Mouse (Mus musculus): ENCODE measurements around the gene Olfr403.
A peak's percentile ranks its signal among the peaks of the same experiment; 100 is the strongest.
"Not testable (repeated sequence)": the region's sequence is repeated elsewhere in the genome, so short reads cannot be mapped to it uniquely, and the experiment has no call there.

The Olfr403 gene

DNA sequence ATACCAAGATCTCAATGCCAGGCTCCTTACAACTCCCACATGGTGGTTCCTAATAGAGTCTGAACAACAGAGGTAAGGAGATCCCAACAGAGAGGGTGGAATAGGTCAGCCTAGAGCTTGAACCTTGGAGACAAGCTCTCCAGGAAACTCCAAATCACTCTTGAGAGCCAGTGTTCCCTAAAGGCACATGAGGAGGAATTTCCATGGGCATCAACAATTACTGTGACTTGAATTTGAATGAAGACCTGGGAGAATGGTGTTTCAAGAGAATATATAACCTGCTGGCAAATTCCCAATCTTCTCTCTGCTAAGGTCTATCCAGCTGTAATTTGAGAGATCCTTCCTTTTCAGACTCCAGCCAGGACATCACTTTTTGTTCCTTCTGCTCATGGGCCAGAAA is at the start of gene Olfr403:
Gene Olfr403, plus strand, starts transcription at position 301 of the 400 bp plus-strand sequence.
- DNase-seq = no peak

DNA sequence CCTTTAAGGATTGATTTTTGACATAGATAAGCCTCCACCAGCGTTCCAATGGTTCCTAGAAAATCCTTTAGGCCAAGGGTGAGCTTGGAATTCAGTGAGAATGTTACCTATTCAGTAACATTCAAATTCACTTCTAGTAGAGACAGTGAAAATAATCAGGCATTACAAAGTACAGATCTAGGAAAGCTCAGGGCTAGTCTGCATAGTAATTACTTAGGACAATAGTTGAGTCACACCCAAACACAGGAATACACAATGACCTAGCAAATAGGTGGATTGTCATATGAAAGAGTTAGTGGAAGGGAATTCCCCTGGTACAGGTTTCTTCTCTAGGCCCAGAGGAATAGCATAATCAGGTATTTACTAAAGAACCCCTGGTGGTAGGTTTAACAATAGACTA is 46.0 kb upstream of the Olfr403 start:
- DNase-seq = not testable (repeated sequence)

DNA sequence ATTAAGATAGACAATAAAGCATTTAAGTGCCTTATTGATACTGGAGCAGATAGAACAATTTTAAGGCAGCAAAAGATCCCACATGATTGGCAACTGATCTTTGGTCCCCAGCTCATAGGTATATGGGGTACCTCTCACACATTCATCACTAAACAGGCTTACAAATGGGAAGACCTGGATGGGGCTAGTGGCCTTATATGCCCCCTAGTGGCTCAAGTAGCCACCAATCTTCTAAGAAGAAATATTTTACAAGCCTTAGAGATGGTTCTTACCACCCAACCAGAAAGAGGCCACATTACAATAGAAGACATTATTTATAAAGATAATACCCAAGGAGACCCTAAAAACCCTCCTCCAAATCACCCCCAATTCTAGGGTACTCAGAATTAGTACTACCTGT is 40.2 kb upstream of the Olfr403 start:
- DNase-seq = no peak

DNA sequence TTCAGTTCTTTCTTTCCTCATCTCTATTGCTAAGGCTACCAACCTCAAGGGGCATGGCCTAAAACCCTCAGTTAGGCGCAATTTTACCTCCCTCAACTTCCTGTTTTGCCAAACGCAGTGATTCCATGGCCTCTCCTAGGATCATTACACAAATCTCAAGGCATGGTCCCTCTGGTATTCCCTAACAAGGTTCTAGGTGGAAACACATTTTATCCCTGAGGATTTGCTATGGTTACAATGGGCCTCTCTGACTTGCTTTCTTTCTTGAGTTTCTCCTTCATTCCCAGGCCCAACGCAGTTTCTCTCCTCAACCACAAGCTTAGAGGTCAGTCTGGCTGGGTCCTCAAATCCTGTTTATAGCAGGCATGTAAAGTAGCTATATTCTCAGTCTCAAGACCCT is 32.8 kb upstream of the Olfr403 start, which contains the start of gene Olfr402:
Gene Olfr402, plus strand, starts transcription at position 301 of the 400 bp plus-strand sequence.
- DNase-seq = no peak

DNA sequence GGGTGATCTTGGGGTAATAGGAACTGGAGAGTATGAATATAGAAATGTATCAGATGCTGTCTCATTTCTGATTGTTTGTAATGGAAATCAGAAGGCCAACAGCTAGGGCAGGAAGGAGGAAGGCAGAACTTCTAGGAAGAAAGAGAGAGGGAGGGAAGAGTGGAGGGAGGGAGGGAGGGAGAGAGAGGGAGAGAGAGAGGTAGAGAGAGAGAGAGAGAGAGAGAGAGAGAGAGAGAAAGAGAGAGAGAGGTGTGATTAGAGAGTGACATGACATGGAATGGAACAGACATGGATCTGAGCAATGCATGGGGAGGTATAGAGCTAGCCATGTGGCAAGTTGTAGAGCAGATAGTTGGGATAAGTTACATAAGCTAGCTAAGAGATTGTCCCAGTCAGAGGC is 17.3 kb upstream of the Olfr403 start:
- no peak for DNase-seq

DNA sequence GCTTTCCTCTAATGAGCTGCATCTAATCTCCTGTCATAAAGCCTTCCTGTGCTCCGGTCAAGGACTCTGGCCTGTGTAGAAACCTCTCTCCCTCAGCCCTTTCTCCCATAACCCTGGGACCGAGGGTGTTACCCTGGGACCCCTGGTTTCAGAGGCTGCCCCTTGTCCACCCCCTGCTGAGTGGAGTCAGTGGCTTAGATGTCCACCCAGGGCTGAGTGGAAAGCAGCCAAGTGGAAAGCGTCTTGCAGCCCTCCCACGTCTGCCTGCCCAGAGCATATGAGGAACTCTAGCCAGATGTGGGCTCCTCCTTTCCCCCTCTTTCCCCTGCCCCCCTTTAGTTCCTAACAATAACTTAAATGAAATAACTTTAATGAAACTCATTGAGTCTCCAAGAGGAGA is 2.9 kb upstream of the Olfr403 start:
- DNase-seq = peak; percentile 39 to 63

DNA sequence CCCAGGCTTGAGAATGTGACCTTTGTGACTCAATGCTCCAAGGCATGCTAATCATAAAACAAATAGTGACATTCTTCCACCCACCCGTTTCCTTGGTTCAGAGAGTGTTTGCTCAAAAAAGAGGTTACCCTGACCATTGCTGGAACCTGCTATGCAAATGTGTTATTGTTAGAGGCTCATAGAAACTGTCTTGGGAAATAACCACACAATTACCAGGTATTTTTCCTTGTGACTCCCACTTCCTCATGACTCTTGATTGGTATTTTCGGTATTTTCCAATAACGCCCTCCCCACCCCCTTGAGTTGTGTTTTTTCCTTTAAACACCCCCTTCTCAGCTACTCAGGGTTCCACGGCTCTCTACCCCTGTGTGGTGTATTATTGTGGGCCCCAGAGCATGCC is 2.3 kb upstream of the Olfr403 start:
- DNase-seq = no peak

DNA sequence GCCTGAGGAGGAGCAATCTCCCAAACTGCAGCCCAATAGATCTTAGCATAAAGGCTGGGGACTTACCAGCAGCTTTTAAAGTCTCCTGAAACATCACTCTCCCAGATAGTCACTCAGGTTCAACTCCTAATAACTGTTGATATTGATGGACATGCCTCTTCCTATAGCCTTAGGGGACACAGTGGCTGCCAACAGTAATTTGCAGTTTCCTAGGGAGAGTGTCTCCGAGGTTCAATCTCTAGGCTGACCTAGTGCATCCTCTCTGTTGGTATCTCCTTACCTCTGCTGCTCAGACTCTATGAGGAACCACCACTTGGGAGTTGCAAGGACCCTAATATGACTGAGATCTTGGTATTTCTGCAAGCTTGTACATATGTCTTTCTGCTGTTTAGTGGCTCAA is 25.2 kb downstream of the Olfr403 start, which contains the start of gene Olfr43:
Gene Olfr43, minus strand, starts transcription at position 101 of the 400 bp plus-strand sequence.
- no peak for DNase-seq

DNA sequence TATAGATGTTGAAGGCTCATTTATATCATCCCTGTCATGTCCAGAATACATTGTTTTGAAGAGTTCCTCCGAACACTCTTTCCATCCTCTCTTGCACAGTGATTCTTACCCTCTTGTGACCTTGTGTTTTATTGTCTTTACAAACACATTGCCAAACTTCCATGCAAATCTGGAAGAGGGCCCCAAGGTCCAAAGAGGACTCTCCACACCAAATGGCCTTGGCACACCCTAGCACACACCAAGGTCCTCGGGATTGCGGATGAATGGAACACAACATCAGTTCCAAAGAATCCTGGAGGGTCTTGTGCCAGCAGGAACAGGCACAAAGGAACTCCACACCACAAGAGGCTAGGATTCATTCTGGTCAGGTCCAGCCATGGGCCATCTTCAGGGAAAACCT is 55.2 kb downstream of the Olfr403 start:
- no peak for DNase-seq
